Mouse (Mus musculus) kidney, postnatal 14 days (tissue): ENCODE results near the gene Dcaf5.

Experiments used
- DNase-seq: peaks from one replicate; pipeline ENCODE4 v3.0.0; 2022; ENCODE audit warnings: mixed read lengths

The Dcaf5 gene

GRCm38 (mm10) chr12:80406650-80407049, 29.8 kb downstream of the Dcaf5 start:
- peak; percentile 48 for DNase-seq

GRCm38 (mm10) chr12:80404139-80404538, 32.3 kb downstream of the Dcaf5 start:
- DNase-seq: no peak

GRCm38 (mm10) chr12:80399147-80399546, 37.3 kb downstream of the Dcaf5 start:
- DNase-seq: no peak

- DNase-seq: no peak
These were observed 40.0 kb downstream of the Dcaf5 start for GRCm38 (mm10) chr12:80396397-80396796.

- DNase-seq: no peak
These were observed 41.1 kb downstream of the Dcaf5 start for GRCm38 (mm10) chr12:80395270-80395669.

- DNase-seq: peak; percentile 28
These were observed 42.4 kb downstream of the Dcaf5 start for GRCm38 (mm10) chr12:80394045-80394444.

GRCm38 (mm10) chr12:80389448-80389847, 47.0 kb downstream of the Dcaf5 start:
- DNase-seq: peak; percentile 49

GRCm38 (mm10) chr12:80387326-80387725, 49.1 kb downstream of the Dcaf5 start:
- no peak for DNase-seq

- DNase-seq: no peak
These were observed 51.0 kb downstream of the Dcaf5 start for GRCm38 (mm10) chr12:80385361-80385760.

GRCm38 (mm10) chr12:80383478-80383877, 52.9 kb downstream of the Dcaf5 start:
- peak; percentile 17 for DNase-seq

GRCm38 (mm10) chr12:80382794-80383193, 53.6 kb downstream of the Dcaf5 start:
- no peak for DNase-seq

GRCm38 (mm10) chr12:80379831-80380457, 56.5 kb downstream of the Dcaf5 start:
- DNase-seq: peak; percentile 23

GRCm38 (mm10) chr12:80379393-80379792, 57.0 kb downstream of the Dcaf5 start:
- no peak for DNase-seq

GRCm38 (mm10) chr12:80377604-80378003, 58.8 kb downstream of the Dcaf5 start:
- peak; percentile 39 for DNase-seq

GRCm38 (mm10) chr12:80375721-80376120, 60.7 kb downstream of the Dcaf5 start:
- no peak for DNase-seq

GRCm38 (mm10) chr12:80374736-80375135, 61.7 kb downstream of the Dcaf5 start:
- no peak for DNase-seq

- DNase-seq: no peak
These were observed 63.5 kb downstream of the Dcaf5 start for GRCm38 (mm10) chr12:80372946-80373345.

- no peak for DNase-seq
These were observed 69.2 kb downstream of the Dcaf5 start for GRCm38 (mm10) chr12:80367227-80367626.

GRCm38 (mm10) chr12:80366004-80366480, 70.4 kb downstream of the Dcaf5 start:
- DNase-seq: peak; percentile 71

- no peak for DNase-seq
These were observed 71.1 kb downstream of the Dcaf5 start for GRCm38 (mm10) chr12:80365345-80365744.

GRCm38 (mm10) chr12:80361655-80362054, 74.7 kb downstream of the Dcaf5 start:
- DNase-seq: no peak

- DNase-seq: no peak
These were observed 76.1 kb downstream of the Dcaf5 start for GRCm38 (mm10) chr12:80360321-80360720.

GRCm38 (mm10) chr12:80344777-80345231, 91.6 kb downstream of the Dcaf5 start:
- DNase-seq: peak; percentile 21

- DNase-seq: no peak
These were observed 95.5 kb downstream of the Dcaf5 start for GRCm38 (mm10) chr12:80340936-80341335.

- DNase-seq: no peak
These were observed 102.2 kb downstream of the Dcaf5 start for GRCm38 (mm10) chr12:80334162-80334561.
